20 mouse cellular contexts compared by ENCODE assay signal in the genomic region with DNA sequence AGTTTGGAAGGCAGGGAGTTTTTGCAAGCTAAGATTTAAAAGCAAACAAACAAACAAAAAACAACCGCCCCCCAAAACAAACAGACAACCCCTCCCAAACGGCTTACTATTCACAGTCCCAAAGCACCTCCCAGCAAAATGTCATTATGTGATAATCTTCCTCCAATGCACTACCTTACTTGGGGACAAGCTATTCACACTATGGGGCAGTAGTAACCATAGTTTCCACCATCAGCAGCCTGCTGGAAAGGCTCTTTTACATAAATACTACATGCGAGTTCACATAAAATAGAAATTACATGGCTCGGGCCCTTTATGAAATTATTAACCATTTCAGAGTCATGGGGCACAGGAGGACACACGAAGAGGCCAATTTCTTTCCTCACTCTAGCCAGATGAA.
DNase-seq lines count a peak whose midpoint lies in the region; ATAC-seq lines count a peak whose summit lies in the region.
"Had no signal": no experiment of that assay in that cellular context is flagged by ENCODE, and none has a peak within 500 bp of the region (broad histone marks: within the 10 kb centered on the region; RNA-seq: fewer than 3 reads in every experiment).

No protein-coding gene starts in this region.

- peak overlapping the region; percentile 46; the same call in 1 of the 2 replicates for H3K27ac ChIP-seq in midbrain, embryonic 12.5 days (replicated peaks)
- H3K27ac ChIP-seq in midbrain, embryonic 15.5 days: no peak overlapping the region
- peak overlapping the region; percentile 35; the same call in 1 of the 2 replicates for H3K27ac ChIP-seq in forebrain, embryonic 14.5 days (ENCODE audit: low read depth, low read length)
- H3K27ac ChIP-seq in hindbrain, embryonic 14.5 days: peak overlapping the region; percentile 54; the same call in 1 of the 2 replicates
- H3K27ac ChIP-seq in neural tube, embryonic 13.5 days (replicated peaks): peak overlapping the region; percentile 68
- H3K27ac ChIP-seq: kidney, postnatal 0 days; liver, embryonic 15.5 days; lung, embryonic 15.5 days had no signal

- no peaks in the 10 kb centered on the region for H3K27me3 ChIP-seq in midbrain, embryonic 12.5 days
- H3K27me3 ChIP-seq in midbrain, embryonic 15.5 days (replicated peaks): no peaks in the 10 kb centered on the region
- H3K27me3 ChIP-seq in forebrain, embryonic 14.5 days (replicated peaks; ENCODE audit: control insufficient read depth, insufficient read depth, low read length): no peaks in the 10 kb centered on the region
- H3K27me3 ChIP-seq in hindbrain, embryonic 14.5 days (ENCODE audit: control insufficient read depth, insufficient read depth, low read length): no peaks in the 10 kb centered on the region
- no peaks in the 10 kb centered on the region for H3K27me3 ChIP-seq in neural tube, embryonic 13.5 days
- H3K27me3 ChIP-seq: liver, embryonic 15.5 days; lung, embryonic 15.5 days had no signal

- WGBS in midbrain, embryonic 12.5 days: 73% methylated on average over 5 of the region's 5 CpGs
- 66% methylated on average over 5 of the region's 5 CpGs for WGBS in midbrain, embryonic 15.5 days
- 52% methylated on average over 5 of the region's 5 CpGs for WGBS in forebrain, embryonic 14.5 days
- WGBS in hindbrain, embryonic 14.5 days: 65% methylated on average over 5 of the region's 5 CpGs
- 64% methylated on average over 5 of the region's 5 CpGs for WGBS in neural tube, embryonic 13.5 days

- H3K9ac ChIP-seq in midbrain, embryonic 12.5 days (replicated peaks): no peak overlapping the region
- no peak overlapping the region for H3K9ac ChIP-seq in midbrain, embryonic 15.5 days
- H3K9ac ChIP-seq in forebrain, embryonic 14.5 days (ENCODE audit: low read length): no peak overlapping the region
- H3K9ac ChIP-seq in hindbrain, embryonic 14.5 days: no peak overlapping the region
- H3K9ac ChIP-seq in neural tube, embryonic 13.5 days: no peak overlapping the region
- H3K9ac ChIP-seq: liver, embryonic 15.5 days; lung, embryonic 15.5 days had no signal

- no peak overlapping the region for H3K4me3 ChIP-seq in midbrain, embryonic 12.5 days
- no peak overlapping the region for H3K4me3 ChIP-seq in midbrain, embryonic 15.5 days
- no peak overlapping the region for H3K4me3 ChIP-seq in forebrain, embryonic 14.5 days (ENCODE audit: low read depth, low read length)
- no peak overlapping the region for H3K4me3 ChIP-seq in hindbrain, embryonic 14.5 days (replicated peaks; ENCODE audit: low read length)
- no peak overlapping the region for H3K4me3 ChIP-seq in neural tube, embryonic 13.5 days
- H3K4me3 ChIP-seq: left cerebral cortex, adult 2 months; limb, embryonic 10.5 days; liver, embryonic 15.5 days; lung, embryonic 15.5 days; myocyte had no signal

- no peak overlapping the region for H3K4me2 ChIP-seq in midbrain, embryonic 12.5 days (replicated peaks)
- H3K4me2 ChIP-seq in midbrain, embryonic 15.5 days: no peak overlapping the region
- no peak overlapping the region for H3K4me2 ChIP-seq in forebrain, embryonic 14.5 days (ENCODE audit: low read length)
- H3K4me2 ChIP-seq in hindbrain, embryonic 14.5 days (replicated peaks): no peak overlapping the region
- no peak overlapping the region for H3K4me2 ChIP-seq in neural tube, embryonic 13.5 days
- H3K4me2 ChIP-seq: liver, embryonic 15.5 days; lung, embryonic 15.5 days had no signal

- H3K36me3 ChIP-seq in midbrain, embryonic 12.5 days: peaks cover 58% of the 10 kb centered on the region
- H3K36me3 ChIP-seq in midbrain, embryonic 15.5 days (replicated peaks): peaks cover 24% of the 10 kb centered on the region
- peaks cover 46% of the 10 kb centered on the region for H3K36me3 ChIP-seq in forebrain, embryonic 14.5 days (ENCODE audit: control insufficient read depth, insufficient read depth, low read length)
- peaks cover 77% of the 10 kb centered on the region for H3K36me3 ChIP-seq in hindbrain, embryonic 14.5 days (replicated peaks; ENCODE audit: control insufficient read depth, insufficient read depth)
- peaks cover 58% of the 10 kb centered on the region for H3K36me3 ChIP-seq in neural tube, embryonic 13.5 days
- H3K36me3 ChIP-seq: limb, embryonic 10.5 days; liver, embryonic 15.5 days; lung, embryonic 15.5 days had no signal

- H3K4me1 ChIP-seq in midbrain, embryonic 12.5 days: peaks cover 40% of the 10 kb centered on the region
- peaks cover 19% of the 10 kb centered on the region for H3K4me1 ChIP-seq in midbrain, embryonic 15.5 days
- H3K4me1 ChIP-seq in forebrain, embryonic 14.5 days (ENCODE audit: control insufficient read depth, insufficient read depth, low read length): peaks cover 17% of the 10 kb centered on the region
- H3K4me1 ChIP-seq in hindbrain, embryonic 14.5 days (replicated peaks; ENCODE audit: control insufficient read depth, insufficient read depth, low read length): peaks cover 27% of the 10 kb centered on the region
- peaks cover 46% of the 10 kb centered on the region for H3K4me1 ChIP-seq in neural tube, embryonic 13.5 days (replicated peaks)
- H3K4me1 ChIP-seq: liver, embryonic 15.5 days; lung, embryonic 15.5 days had no signal

- no peak for ATAC-seq in midbrain, embryonic 12.5 days (ENCODE audit: low FRiP score, low read depth)
- no peak for ATAC-seq in midbrain, embryonic 15.5 days (replicated peaks)
- peak; percentile 57 for ATAC-seq in forebrain, embryonic 14.5 days
- ATAC-seq in hindbrain, embryonic 14.5 days (ENCODE audit: low FRiP score): no peak
- no peak for ATAC-seq in neural tube, embryonic 13.5 days (ENCODE audit: low read depth)

- H3K9me3 ChIP-seq in midbrain, embryonic 12.5 days: no peaks in the 10 kb centered on the region
- no peaks in the 10 kb centered on the region for H3K9me3 ChIP-seq in midbrain, embryonic 15.5 days
- no peaks in the 10 kb centered on the region for H3K9me3 ChIP-seq in forebrain, embryonic 14.5 days (replicated peaks; ENCODE audit: control insufficient read depth, low read length)
- no peaks in the 10 kb centered on the region for H3K9me3 ChIP-seq in hindbrain, embryonic 14.5 days (ENCODE audit: control insufficient read depth, low read length)
- no peaks in the 10 kb centered on the region for H3K9me3 ChIP-seq in neural tube, embryonic 13.5 days
- H3K9me3 ChIP-seq: limb, embryonic 10.5 days; liver, embryonic 15.5 days; lung, embryonic 15.5 days had no signal

- DNase-seq in forebrain, embryonic 14.5 days (ENCODE audit: low spot score): peak; percentile 35
- no peak for DNase-seq in hindbrain, embryonic 14.5 days (ENCODE audit: low spot score)
- no peak for DNase-seq in frontal cortex, adult 2 months (ENCODE audit: extremely low spot score in 1 of 2, low spot score in 1 of 2)
- DNase-seq in ovary, postnatal 10 days (ENCODE audit: low spot score): no peak
- DNase-seq: adrenal gland, adult 8-10 months; cerebellum, adult 9-10 months; gastrocnemius, postnatal 36 days; kidney, adult 2 months; layer of hippocampus, adult 9-11 months; liver; lung, postnatal 36 days had no signal
